Mouse (Mus musculus) ES-Bruce4 (cell line): ENCODE results near the gene Gde1. TPM values are rescaled to one million over a fixed set of nuclear protein-coding genes. Genes with fewer than 3 reads are reported as not detected.

ENCODE experiments used
- H3K27ac ChIP-seq: 2 replicates; pipeline ENCODE4 v1.5.1; 2012; ENCODE audit warnings: low read length, inconsistent platforms; ENCODE audit not compliant: insufficient read depth
- H3K27me3 ChIP-seq: 2 replicates; pipeline ENCODE4 v1.6.1; 2012; ENCODE audit warnings: mild to moderate bottlenecking, low read length, inconsistent platforms; ENCODE audit not compliant: control insufficient read depth, poor library complexity, insufficient read depth, severe bottlenecking
- H3K36me3 ChIP-seq: 2 replicates; pipeline ENCODE4 v1.6.1; 2012; ENCODE audit warnings: inconsistent platforms, mild to moderate bottlenecking, low read length, moderate library complexity; ENCODE audit not compliant: control insufficient read depth, poor library complexity, insufficient read depth, severe bottlenecking
- H3K4me1 ChIP-seq: one replicate; pipeline ENCODE4 v1.8.1; 2011; ENCODE audit warnings: low read length; ENCODE audit not compliant: control insufficient read depth, insufficient read depth
- H3K4me3 ChIP-seq: 2 replicates; pipeline ENCODE4 v1.5.1; 2011; ENCODE audit warnings: low read depth, mild to moderate bottlenecking, low read length
- H3K9ac ChIP-seq: 2 replicates; pipeline ENCODE4 v1.6.1; 2012; ENCODE audit warnings: low read depth, mild to moderate bottlenecking, inconsistent platforms; ENCODE audit not compliant: poor library complexity, severe bottlenecking
- H3K9me3 ChIP-seq: replicated peaks from 2 replicates; pipeline ENCODE4 v1.6.1; 2012; ENCODE audit warnings: mild to moderate bottlenecking, low read length, inconsistent platforms; ENCODE audit not compliant: control insufficient read depth, poor library complexity, insufficient read depth, severe bottlenecking
- CTCF ChIP-seq: IDR thresholded peaks from one replicate; pipeline ENCODE4 v1.8.1; 2011; ENCODE audit warnings: low read depth, low read length
- EP300 ChIP-seq: IDR thresholded peaks from 2 replicates; pipeline ENCODE4 v1.6.1; 2011; ENCODE audit warnings: low read depth, low read length; ENCODE audit not compliant: insufficient read depth
- POLR2A ChIP-seq: IDR thresholded peaks from one replicate; pipeline ENCODE4 v1.8.1; 2011; ENCODE audit warnings: low read length; ENCODE audit not compliant: insufficient read depth
- polyA plus RNA-seq: library from polyadenylated mRNA; stranded (reverse); fragments of >200 nt; gene quantifications from 2 replicates; pipeline ENCODE4 v1.2.4, GENCODE M21; 2011; ENCODE audit warnings: low read depth; ENCODE audit not compliant: missing spikeins, insufficient read depth, insufficient read length

Gde1 gene
- polyA plus RNA-seq, 1 experiment = 29.9 TPM

GRCm38 (mm10) chr7:118704001-118704850 is 1.4 kb downstream of the Gde1 start:
- H3K4me3 ChIP-seq = no peak overlapping the region
- no peaks in the 10 kb centered on the region for H3K27me3 ChIP-seq
- TF ChIP-seq EP300 (no peak), POLR2A (no peak), CTCF (no peak)
- peak overlapping the region; percentile 71; the same call in 1 of the 2 replicates for H3K9ac ChIP-seq
- no peaks in the 10 kb centered on the region for H3K9me3 ChIP-seq
- no peaks in the 10 kb centered on the region for H3K36me3 ChIP-seq
- H3K27ac ChIP-seq = no peak overlapping the region
- H3K4me1 ChIP-seq = no peaks in the 10 kb centered on the region

GRCm38 (mm10) chr7:118703144-118703561 is 2.4 kb downstream of the Gde1 start:
- TF ChIP-seq EP300 = no peak
- TF ChIP-seq POLR2A = no peak
- TF ChIP-seq CTCF = no peak
- Histone ChIP-seq H3K9me3 (no peaks in the 10 kb centered on the region), H3K36me3 (no peaks in the 10 kb centered on the region), H3K4me3 (no peak overlapping the region), H3K4me1 (no peaks in the 10 kb centered on the region), H3K9ac (no peak overlapping the region), H3K27me3 (no peaks in the 10 kb centered on the region), H3K27ac (no peak overlapping the region)

- Histone ChIP-seq H3K36me3 (peaks cover 18% of the 10 kb centered on the region), H3K27me3 (no peaks in the 10 kb centered on the region), H3K4me1 (no peaks in the 10 kb centered on the region), H3K4me3 (no peak overlapping the region), H3K27ac (no peak overlapping the region), H3K9me3 (no peaks in the 10 kb centered on the region), H3K9ac (no peak overlapping the region)
- TF ChIP-seq EP300 (no peak), CTCF (no peak), POLR2A (no peak)
These were observed 6.7 kb downstream of the Gde1 start for GRCm38 (mm10) chr7:118698882-118699281.

GRCm38 (mm10) chr7:118697168-118697567 is 8.4 kb downstream of the Gde1 start:
- Histone ChIP-seq H3K27me3 (no peaks in the 10 kb centered on the region), H3K9ac (no peak overlapping the region), H3K27ac (no peak overlapping the region), H3K36me3 (peaks cover 18% of the 10 kb centered on the region), H3K4me1 (no peaks in the 10 kb centered on the region), H3K9me3 (no peaks in the 10 kb centered on the region), H3K4me3 (no peak overlapping the region)
- TF ChIP-seq CTCF = no peak
- TF ChIP-seq EP300 = no peak
- no peak for TF ChIP-seq POLR2A

- TF ChIP-seq CTCF = no peak
- no peak for TF ChIP-seq POLR2A
- Histone ChIP-seq H3K9ac (no peak overlapping the region), H3K9me3 (no peaks in the 10 kb centered on the region), H3K27ac (no peak overlapping the region), H3K4me3 (no peak overlapping the region), H3K36me3 (peaks cover 23% of the 10 kb centered on the region), H3K27me3 (no peaks in the 10 kb centered on the region), H3K4me1 (no peaks in the 10 kb centered on the region)
These were observed 9.4 kb downstream of the Gde1 start for GRCm38 (mm10) chr7:118696146-118696545.

- H3K4me3 ChIP-seq = no peak overlapping the region
- H3K27ac ChIP-seq = no peak overlapping the region
- H3K4me1 ChIP-seq = no peaks in the 10 kb centered on the region
- no peaks in the 10 kb centered on the region for H3K27me3 ChIP-seq
- H3K9ac ChIP-seq = no peak overlapping the region
- H3K9me3 ChIP-seq = no peaks in the 10 kb centered on the region
- no peak for TF ChIP-seq POLR2A
- no peak for TF ChIP-seq EP300
- no peak for TF ChIP-seq CTCF
- peaks cover 21% of the 10 kb centered on the region for H3K36me3 ChIP-seq
These were observed 14.3 kb downstream of the Gde1 start for GRCm38 (mm10) chr7:118691287-118691686.
